In genomic region chr7:95460889-95461288, GRCm38 (mm10) we compare ENCODE assay signal across 16 mouse cellular contexts.
"Had no signal": no experiment of that assay in that cellular context is flagged by ENCODE, and none has a peak within 500 bp of the region (broad histone marks: within the 10 kb centered on the region; RNA-seq: fewer than 3 reads in every experiment).

No protein-coding gene starts in this region.

- DNase-seq: retina, postnatal 1 day; right cerebral cortex, adult 18-20 months; right cerebral cortex, postnatal 14 days; right cerebral cortex, postnatal 25 days; right cerebral cortex, postnatal 4 days; spleen, adult 18-20 months; thymus, adult 18-20 months; thymus, adult 2 months; thymus, postnatal 14 days; thymus, postnatal 25 days; thymus, postnatal 36 days; thymus, postnatal 4 days had no signal

- H3K4me2 ChIP-seq: neural tube, embryonic 13.5 days; neural tube, embryonic 15.5 days; stomach, embryonic 15.5 days had no signal

- H3K27ac ChIP-seq: neural tube, embryonic 13.5 days; neural tube, embryonic 15.5 days; stomach, embryonic 15.5 days; stomach, postnatal 0 days had no signal

- H3K4me1 ChIP-seq: neural tube, embryonic 13.5 days; neural tube, embryonic 15.5 days; stomach, embryonic 15.5 days had no signal

- H3K9me3 ChIP-seq: neural tube, embryonic 13.5 days; neural tube, embryonic 15.5 days; stomach, embryonic 15.5 days had no signal

- H3K9ac ChIP-seq: neural tube, embryonic 13.5 days; neural tube, embryonic 15.5 days; stomach, embryonic 15.5 days had no signal

- H3K36me3 ChIP-seq: neural tube, embryonic 13.5 days; neural tube, embryonic 15.5 days; stomach, embryonic 15.5 days had no signal

- H3K4me3 ChIP-seq: neural tube, embryonic 13.5 days; neural tube, embryonic 15.5 days; stomach, embryonic 15.5 days had no signal

- H3K27me3 ChIP-seq: neural tube, embryonic 13.5 days; neural tube, embryonic 15.5 days; stomach, embryonic 15.5 days had no signal
